Mouse (Mus musculus): Measurements from ENCODE around the gene Hist1h2bf. TPM values are rescaled to one million over a fixed set of nuclear protein-coding genes. Genes with fewer than 3 reads are reported as not detected.

Hist1h2bf gene
- total RNA-seq, 2 experiments from 2014 or later, result 342 to 662 TPM

- peak; percentile 39 for ATAC-seq (replicated peaks; ENCODE audit: low FRiP score, low TSS enrichment, poor library complexity, severe bottlenecking)
Observed at GRCm38 (mm10) chr13:23533560-23534367, 40.2 kb downstream of the Hist1h2bf start, which contains the start of gene Hist1h2af. Hist1h2af (plus strand) TSS chr13:23533906.

- no peak for ATAC-seq (replicated peaks; ENCODE audit: low FRiP score, low TSS enrichment, poor library complexity, severe bottlenecking)
Observed at GRCm38 (mm10) chr13:23532262-23533075, 41.5 kb downstream of the Hist1h2bf start.

- peak; percentile 61 for ATAC-seq (replicated peaks; ENCODE audit: low FRiP score, low TSS enrichment, poor library complexity, severe bottlenecking)
Observed at GRCm38 (mm10) chr13:23530901-23531875, 42.8 kb downstream of the Hist1h2bf start, which contains the start of gene Hist1h4h. Hist1h4h (plus strand) TSS chr13:23531050.

GRCm38 (mm10) chr13:23530181-23530900, 43.7 kb downstream of the Hist1h2bf start:
- ATAC-seq (replicated peaks; ENCODE audit: low FRiP score, low TSS enrichment, poor library complexity, severe bottlenecking), result no peak

- no peak for ATAC-seq (replicated peaks; ENCODE audit: low FRiP score, low TSS enrichment, poor library complexity, severe bottlenecking)
Observed at GRCm38 (mm10) chr13:23529480-23530165, 44.4 kb downstream of the Hist1h2bf start.

- no peak for ATAC-seq (replicated peaks; ENCODE audit: low FRiP score, low TSS enrichment, poor library complexity, severe bottlenecking)
Observed at GRCm38 (mm10) chr13:23529005-23529404, 45.0 kb downstream of the Hist1h2bf start.

GRCm38 (mm10) chr13:23526312-23526711, 47.7 kb downstream of the Hist1h2bf start:
- peak; percentile 39; the same call in 1 of the 2 replicates for ATAC-seq (replicated peaks; ENCODE audit: low FRiP score, low TSS enrichment, poor library complexity, severe bottlenecking)

GRCm38 (mm10) chr13:23525901-23526300, 48.1 kb downstream of the Hist1h2bf start:
- ATAC-seq (replicated peaks; ENCODE audit: low FRiP score, low TSS enrichment, poor library complexity, severe bottlenecking), result no peak

- ATAC-seq (replicated peaks; ENCODE audit: low FRiP score, low TSS enrichment, poor library complexity, severe bottlenecking), result peak; percentile 41; the same call in 1 of the 2 replicates
Observed at GRCm38 (mm10) chr13:23524654-23525053, 49.3 kb downstream of the Hist1h2bf start.

- ATAC-seq (replicated peaks; ENCODE audit: low FRiP score, low TSS enrichment, poor library complexity, severe bottlenecking), result no peak
Observed at GRCm38 (mm10) chr13:23523976-23524375, 50.0 kb downstream of the Hist1h2bf start.

Other genes with a start within 250 kb of the Hist1h2bf start
Only the 30 nearest of the 35 such genes appear.
- gene Abt1, start 150.3 kb downstream of the Hist1h2bf start, total RNA-seq (2014; fragmentation: Nextera tagmentation), result 8.0 and 10.7 TPM in 2 replicates
- gene Abt1, start 150.3 kb downstream of the Hist1h2bf start, total RNA-seq (2017), result 12.8 and 13.7 TPM in 2 replicates
- gene Btn1a1, start 108.3 kb downstream of the Hist1h2bf start, total RNA-seq (2014; fragmentation: Nextera tagmentation), result not detected in 2 replicates
- gene Btn1a1, start 108.3 kb downstream of the Hist1h2bf start, total RNA-seq (2017), result not detected in 2 replicates
- not detected in 2 replicates for gene Btn2a2, start 85.3 kb downstream of the Hist1h2bf start, total RNA-seq (2014; fragmentation: Nextera tagmentation)
- gene Btn2a2, start 85.3 kb downstream of the Hist1h2bf start, total RNA-seq (2017), result not detected in 2 replicates
- gene Hist1h4h, start 43.1 kb downstream of the Hist1h2bf start, total RNA-seq (2014; fragmentation: Nextera tagmentation), result 115 and 209 TPM in 2 replicates
- 683 and 1,187 TPM in 2 replicates for gene Hist1h4h, start 43.1 kb downstream of the Hist1h2bf start, total RNA-seq (2017)
- 41.1 and 66.5 TPM in 2 replicates for gene Hist1h2af, start 40.3 kb downstream of the Hist1h2bf start, total RNA-seq (2014; fragmentation: Nextera tagmentation)
- 1,297 and 1,759 TPM in 2 replicates for gene Hist1h2af, start 40.3 kb downstream of the Hist1h2bf start, total RNA-seq (2017)
- gene Hist1h3g, start 38.8 kb downstream of the Hist1h2bf start, total RNA-seq (2014; fragmentation: Nextera tagmentation), result 189 and 293 TPM in 2 replicates
- 189 and 625 TPM in 2 replicates for gene Hist1h3g, start 38.8 kb downstream of the Hist1h2bf start, total RNA-seq (2017)
- 31.9 and 110 TPM in 2 replicates for gene Hist1h2bh, start 30.8 kb downstream of the Hist1h2bf start, total RNA-seq (2014; fragmentation: Nextera tagmentation)
- gene Hist1h2bh, start 30.8 kb downstream of the Hist1h2bf start, total RNA-seq (2017), result 85.7 and 165 TPM in 2 replicates
- gene Hist1h3f, start 30.1 kb downstream of the Hist1h2bf start, total RNA-seq (2014; fragmentation: Nextera tagmentation), result 31.6 and 53.6 TPM in 2 replicates
- 69.9 and 132 TPM in 2 replicates for gene Hist1h3f, start 30.1 kb downstream of the Hist1h2bf start, total RNA-seq (2017)
- gene Hist1h4f, start 22.5 kb downstream of the Hist1h2bf start, total RNA-seq (2014; fragmentation: Nextera tagmentation), result 281 and 340 TPM in 2 replicates
- 1,052 and 1,693 TPM in 2 replicates for gene Hist1h4f, start 22.5 kb downstream of the Hist1h2bf start, total RNA-seq (2017)
- gene Hist1h1d, start 20.9 kb downstream of the Hist1h2bf start, total RNA-seq (2014; fragmentation: Nextera tagmentation), result 29.5 and 42.3 TPM in 2 replicates
- gene Hist1h1d, start 20.9 kb downstream of the Hist1h2bf start, total RNA-seq (2017), result 81.4 and 84.0 TPM in 2 replicates
- 124 and 193 TPM in 2 replicates for gene Hist1h3e, start 11.8 kb downstream of the Hist1h2bf start, total RNA-seq (2014; fragmentation: Nextera tagmentation)
- 254 and 322 TPM in 2 replicates for gene Hist1h3e, start 11.8 kb downstream of the Hist1h2bf start, total RNA-seq (2017)
- gene Hist1h2ae, start 3.0 kb downstream of the Hist1h2bf start, total RNA-seq (2014; fragmentation: Nextera tagmentation), result 5.7 and 12.6 TPM in 2 replicates
- 237 and 359 TPM in 2 replicates for gene Hist1h2ae, start 3.0 kb downstream of the Hist1h2bf start, total RNA-seq (2017)
- gene Hist1h2bg, start 2.8 kb downstream of the Hist1h2bf start, total RNA-seq (2014; fragmentation: Nextera tagmentation), result 386 and 627 TPM in 2 replicates
- gene Hist1h2bg, start 2.8 kb downstream of the Hist1h2bf start, total RNA-seq (2017), result 891 and 1,210 TPM in 2 replicates
- gene Hist1h2ad, start 185 bp upstream of the Hist1h2bf start, total RNA-seq (2014; fragmentation: Nextera tagmentation), result 1.4 and 11.1 TPM in 2 replicates
- 1,263 and 1,317 TPM in 2 replicates for gene Hist1h2ad, start 185 bp upstream of the Hist1h2bf start, total RNA-seq (2017)
- gene Hist1h3d, start 1.6 kb upstream of the Hist1h2bf start, total RNA-seq (2014; fragmentation: Nextera tagmentation), result 123 and 185 TPM in 2 replicates
- 84.0 and 189 TPM in 2 replicates for gene Hist1h3d, start 1.6 kb upstream of the Hist1h2bf start, total RNA-seq (2017)
- gene Hist1h4d, start 7.4 kb upstream of the Hist1h2bf start, total RNA-seq (2014; fragmentation: Nextera tagmentation), result 470 and 507 TPM in 2 replicates
- 756 and 1,171 TPM in 2 replicates for gene Hist1h4d, start 7.4 kb upstream of the Hist1h2bf start, total RNA-seq (2017)
- 26.9 and 37.8 TPM in 2 replicates for gene Hist1h2be, start 46.9 kb upstream of the Hist1h2bf start, total RNA-seq (2014; fragmentation: Nextera tagmentation)
- gene Hist1h2be, start 46.9 kb upstream of the Hist1h2bf start, total RNA-seq (2017), result 47.9 and 73.4 TPM in 2 replicates
- gene Hist1h1e, start 48.4 kb upstream of the Hist1h2bf start, total RNA-seq (2014; fragmentation: Nextera tagmentation), result 289 and 399 TPM in 2 replicates
- gene Hist1h1e, start 48.4 kb upstream of the Hist1h2bf start, total RNA-seq (2017), result 199 and 265 TPM in 2 replicates
- gene Hist1h2ac, start 109.8 kb upstream of the Hist1h2bf start, total RNA-seq (2014; fragmentation: Nextera tagmentation), result 3.8 and 6.0 TPM in 2 replicates
- 56.0 and 87.4 TPM in 2 replicates for gene Hist1h2ac, start 109.8 kb upstream of the Hist1h2bf start, total RNA-seq (2017)
- 74.9 and 133 TPM in 2 replicates for gene Hist1h2bc, start 110.0 kb upstream of the Hist1h2bf start, total RNA-seq (2014; fragmentation: Nextera tagmentation)
- 136 and 209 TPM in 2 replicates for gene Hist1h2bc, start 110.0 kb upstream of the Hist1h2bf start, total RNA-seq (2017)
- gene Hist1h1t, start 121.6 kb upstream of the Hist1h2bf start, total RNA-seq (2014; fragmentation: Nextera tagmentation), result 1.3 TPM in 1 of 2 replicates, not detected in the other
- gene Hist1h1t, start 121.6 kb upstream of the Hist1h2bf start, total RNA-seq (2017), result 1.3 TPM in 1 of 2 replicates, not detected in the other
- 153 and 163 TPM in 2 replicates for gene Hist1h4c, start 124.3 kb upstream of the Hist1h2bf start, total RNA-seq (2014; fragmentation: Nextera tagmentation)
- gene Hist1h4c, start 124.3 kb upstream of the Hist1h2bf start, total RNA-seq (2017), result 166 and 397 TPM in 2 replicates
- not detected in 2 replicates for gene Hfe, start 136.7 kb upstream of the Hist1h2bf start, total RNA-seq (2014; fragmentation: Nextera tagmentation)
- gene Hfe, start 136.7 kb upstream of the Hist1h2bf start, total RNA-seq (2017), result 0.27 and 1.9 TPM in 2 replicates
- 152 and 164 TPM in 2 replicates for gene Hist1h1c, start 164.6 kb upstream of the Hist1h2bf start, total RNA-seq (2014; fragmentation: Nextera tagmentation)
- gene Hist1h1c, start 164.6 kb upstream of the Hist1h2bf start, total RNA-seq (2017), result 474 and 577 TPM in 2 replicates
- 81.7 and 130 TPM in 2 replicates for gene Hist1h3c, start 171.4 kb upstream of the Hist1h2bf start, total RNA-seq (2014; fragmentation: Nextera tagmentation)
- 369 and 555 TPM in 2 replicates for gene Hist1h3c, start 171.4 kb upstream of the Hist1h2bf start, total RNA-seq (2017)
- gene Hist1h2bb, start 172.5 kb upstream of the Hist1h2bf start, total RNA-seq (2014; fragmentation: Nextera tagmentation), result 322 and 625 TPM in 2 replicates
- 4,065 and 6,565 TPM in 2 replicates for gene Hist1h2bb, start 172.5 kb upstream of the Hist1h2bf start, total RNA-seq (2017)
- gene Hist1h2ab, start 176.9 kb upstream of the Hist1h2bf start, total RNA-seq (2014; fragmentation: Nextera tagmentation), result 69.7 and 80.3 TPM in 2 replicates
- gene Hist1h2ab, start 176.9 kb upstream of the Hist1h2bf start, total RNA-seq (2017), result 1,316 and 2,308 TPM in 2 replicates
- gene Hist1h3b, start 178.1 kb upstream of the Hist1h2bf start, total RNA-seq (2014; fragmentation: Nextera tagmentation), result 324 and 486 TPM in 2 replicates
- gene Hist1h3b, start 178.1 kb upstream of the Hist1h2bf start, total RNA-seq (2017), result 276 and 731 TPM in 2 replicates
- 164 and 186 TPM in 2 replicates for gene Hist1h4b, start 182.8 kb upstream of the Hist1h2bf start, total RNA-seq (2014; fragmentation: Nextera tagmentation)
- gene Hist1h4b, start 182.8 kb upstream of the Hist1h2bf start, total RNA-seq (2017), result 396 and 733 TPM in 2 replicates
- 58.4 and 68.4 TPM in 2 replicates for gene Hist1h4a, start 187.0 kb upstream of the Hist1h2bf start, total RNA-seq (2014; fragmentation: Nextera tagmentation)
- 328 and 432 TPM in 2 replicates for gene Hist1h4a, start 187.0 kb upstream of the Hist1h2bf start, total RNA-seq (2017)